Mouse (Mus musculus): ENCODE measurements at regions not wholly inside any gene's neighbourhood (a gene's known extent, or its start where the extent isn't known, plus 50 kb on each side); places are given as distances from the start of the nearest gene placed in this dataset.

DNA sequence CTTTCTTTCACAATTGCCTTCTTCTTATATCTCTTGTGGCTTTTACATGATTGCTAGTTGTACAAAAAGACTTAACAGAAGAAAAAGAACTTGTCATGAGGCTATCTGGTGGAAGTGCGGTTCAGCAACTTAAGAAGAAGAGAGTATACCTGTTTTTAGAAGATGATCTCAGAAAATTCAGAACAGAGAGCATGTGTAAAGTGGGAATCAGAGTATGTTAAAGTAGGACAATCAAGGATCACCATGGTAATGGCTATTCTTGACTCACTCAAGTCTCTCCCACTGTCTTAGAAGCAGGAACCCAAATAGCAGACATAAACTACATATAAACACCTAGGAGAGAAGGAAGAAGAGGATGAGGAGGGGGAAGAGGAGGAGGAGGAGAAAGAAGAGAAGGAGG, 857.9 kb upstream of the Nr2f1 start:
- no peak for DNase-seq

DNA sequence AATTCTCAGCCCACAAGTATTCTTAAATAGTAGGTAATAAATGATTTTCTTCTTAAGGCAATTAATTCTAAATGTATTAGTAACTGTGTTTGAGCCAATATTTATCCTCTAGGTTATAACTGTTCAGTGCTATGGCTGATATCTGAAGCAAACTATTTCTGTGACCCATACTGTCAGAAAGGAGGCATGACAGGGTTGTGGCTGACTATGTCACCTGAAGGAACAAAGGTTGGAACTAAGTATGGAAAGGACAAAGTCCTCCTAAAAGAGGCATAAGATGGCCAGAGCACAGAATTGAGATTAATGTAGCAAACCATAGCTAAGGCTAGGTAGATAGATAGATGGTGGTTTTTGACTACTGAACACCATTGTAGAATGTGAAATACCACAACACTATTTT, 854.9 kb upstream of the Nr2f1 start:
- DNase-seq = no peak

DNA sequence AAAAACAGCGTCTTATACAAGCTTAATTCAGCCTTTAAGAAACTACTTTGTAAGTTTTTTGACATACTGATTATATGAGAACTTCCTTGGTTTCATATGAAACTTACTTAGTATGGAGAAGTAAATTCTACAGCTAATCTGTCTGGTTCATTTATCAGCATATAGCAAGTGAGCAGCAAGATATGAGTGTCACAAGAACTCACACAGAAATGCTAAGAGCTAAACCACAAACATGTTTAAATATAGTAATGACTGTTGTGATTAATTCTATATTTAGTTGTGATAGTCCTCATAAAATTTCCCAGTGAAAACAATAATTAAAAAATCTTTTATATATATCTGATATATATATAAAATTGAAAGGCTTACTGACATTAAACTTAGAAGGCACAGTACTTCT, 853.9 kb upstream of the Nr2f1 start:
- DNase-seq = no peak

DNA sequence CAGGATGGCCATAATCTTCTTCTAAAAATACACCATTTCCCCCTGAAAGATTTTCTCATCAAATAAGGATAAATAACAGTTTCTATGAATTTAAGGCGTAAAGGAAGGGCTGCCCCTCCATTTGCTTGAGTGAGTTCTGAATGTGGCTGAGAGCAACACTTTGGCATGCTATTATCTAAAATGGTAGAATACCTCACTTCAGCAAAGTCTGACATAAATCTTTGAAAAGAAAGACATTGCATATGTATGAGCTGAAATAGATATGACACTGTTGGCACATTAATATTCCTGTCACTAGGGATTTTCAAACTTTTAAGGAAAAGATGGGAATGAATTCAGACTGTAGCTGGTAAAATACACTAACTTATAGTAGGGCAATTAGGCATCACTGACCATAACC, 847.7 kb upstream of the Nr2f1 start:
- no peak for DNase-seq

DNA sequence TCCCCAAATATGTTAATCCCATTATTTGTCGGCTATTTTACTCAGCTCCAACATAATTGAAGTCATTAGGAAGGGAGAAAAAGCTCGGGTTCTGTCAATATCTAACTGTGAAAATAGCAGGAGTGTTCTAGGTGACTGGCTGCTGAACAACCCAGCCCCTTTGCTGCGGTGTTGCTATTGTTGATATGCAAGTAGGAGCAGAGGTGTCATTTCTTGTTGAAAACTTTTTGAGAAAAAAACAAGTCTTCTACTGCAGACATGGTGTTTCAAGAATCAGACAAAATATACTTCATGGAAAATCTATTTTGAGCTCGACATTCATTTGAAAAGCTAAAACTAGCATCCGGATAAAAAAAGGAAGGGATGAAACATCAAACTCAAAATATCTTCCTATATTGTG, 845.1 kb upstream of the Nr2f1 start:
- DNase-seq = no peak

DNA sequence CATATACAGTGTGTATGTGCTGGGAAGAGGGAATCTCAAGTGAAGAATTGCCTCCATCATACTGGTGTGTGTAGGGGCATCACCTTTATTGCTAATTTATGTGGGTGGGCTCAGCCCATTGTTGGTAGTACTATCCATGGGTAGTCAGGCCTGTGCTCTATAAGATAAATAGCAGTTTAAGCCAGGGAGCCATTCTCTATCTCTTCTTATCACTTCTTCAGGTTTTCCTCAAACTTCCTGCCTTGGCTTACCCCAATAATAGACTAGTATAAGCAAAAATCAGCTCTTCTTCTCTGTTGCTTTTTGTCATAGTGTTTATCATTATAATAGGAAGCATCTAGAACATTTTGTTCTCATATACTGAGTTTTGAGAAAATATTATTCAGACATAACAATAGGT, 838.3 kb upstream of the Nr2f1 start:
- DNase-seq = no peak

DNA sequence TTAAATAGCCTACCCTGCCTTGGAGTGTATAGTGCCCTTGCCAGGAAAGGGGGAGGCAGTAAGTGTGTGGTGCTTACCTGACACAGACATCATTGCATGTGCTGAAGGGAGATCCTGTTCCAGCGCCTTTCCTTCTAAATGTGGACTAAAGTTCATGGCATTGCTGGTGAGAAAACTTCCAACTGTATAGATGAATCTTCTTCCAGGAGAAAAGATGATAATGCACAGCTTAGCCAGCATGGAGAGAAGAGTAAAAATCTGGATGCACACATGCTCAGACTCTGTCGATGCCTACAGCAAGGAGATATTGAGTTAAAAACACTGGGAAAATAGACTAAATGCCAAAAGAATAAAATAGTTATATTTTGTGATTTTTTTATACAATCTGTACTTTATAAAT, 835.7 kb upstream of the Nr2f1 start:
- no peak for DNase-seq

DNA sequence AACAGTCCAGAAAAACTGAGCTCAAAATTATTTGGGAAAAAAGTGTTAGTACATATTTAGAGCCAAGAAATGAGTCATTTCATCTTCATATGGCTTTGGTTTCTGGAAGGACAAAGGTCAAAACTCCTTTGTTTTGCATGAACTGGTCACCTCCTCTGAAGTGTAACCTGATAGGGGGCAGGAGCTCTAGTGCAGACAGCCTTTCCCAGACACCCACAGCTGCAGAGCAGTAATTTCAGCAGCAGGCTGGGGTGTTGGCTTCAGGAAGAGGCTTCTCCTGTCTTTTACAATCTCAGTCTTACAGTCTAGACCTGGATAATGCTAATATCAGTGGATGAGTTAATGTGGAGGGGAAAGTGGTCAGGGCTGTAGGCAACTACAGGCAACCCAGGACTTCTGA, 830.4 kb upstream of the Nr2f1 start:
- DNase-seq = peak; percentile 4

DNA sequence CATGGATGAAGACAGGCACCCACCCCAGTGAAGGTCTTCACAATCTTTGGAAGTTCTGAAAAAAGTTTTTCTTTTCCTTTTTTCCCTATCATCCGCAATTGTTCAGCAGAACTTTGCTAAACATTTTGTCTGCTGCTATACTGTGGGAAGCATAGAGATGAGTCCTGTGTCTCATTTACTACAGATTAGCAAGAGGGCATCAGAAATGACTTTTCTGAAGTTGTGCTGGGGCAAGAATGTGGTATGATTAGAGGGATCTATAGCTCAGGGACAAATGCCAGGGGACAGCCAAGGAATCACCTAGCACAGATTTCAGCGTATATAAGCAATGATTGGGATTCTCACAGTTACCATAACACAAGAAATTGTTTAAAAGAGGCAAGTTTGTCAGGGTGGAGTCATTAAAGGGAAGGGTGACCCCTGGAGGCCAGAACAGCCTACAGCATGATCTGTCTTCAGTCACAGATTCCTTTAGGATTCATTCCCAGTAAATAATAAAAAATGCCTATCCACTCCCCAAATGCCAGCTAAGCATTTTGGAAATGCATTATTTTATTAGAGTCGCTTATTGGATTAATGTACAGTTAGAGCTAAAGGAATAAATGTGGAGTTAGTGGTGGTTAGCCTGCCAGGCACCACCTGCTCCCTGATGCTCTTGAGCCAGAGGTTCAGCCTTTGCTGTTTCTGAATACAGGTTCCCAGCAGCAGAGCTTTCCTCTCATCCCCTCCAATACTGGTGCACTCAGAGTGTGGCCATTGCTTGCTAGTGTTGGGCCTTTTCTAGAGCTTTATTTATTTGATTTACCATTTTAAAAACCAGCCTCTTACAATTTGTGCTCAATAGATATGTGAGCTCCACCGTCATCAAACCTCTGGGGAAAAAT, 828.6 kb upstream of the Nr2f1 start:
- DNase-seq = peak; percentile 37

DNA sequence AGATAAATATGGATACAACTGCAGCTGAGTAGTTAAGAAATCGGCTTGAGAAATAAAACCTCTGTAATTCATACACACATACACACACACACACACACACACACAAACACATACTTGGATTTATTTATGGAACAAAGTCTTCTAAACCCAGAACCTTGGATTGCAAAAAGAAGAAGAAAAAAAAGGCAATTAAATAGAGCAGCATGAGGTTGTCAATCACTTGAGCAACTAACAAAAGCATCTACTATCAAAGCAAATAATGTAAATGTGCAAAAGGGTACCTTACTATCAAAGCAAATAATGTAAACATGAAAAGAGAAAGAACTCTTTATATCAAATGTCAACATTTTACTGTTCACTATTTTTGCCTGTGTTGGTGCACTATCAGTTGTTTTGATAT, 826.1 kb upstream of the Nr2f1 start:
- DNase-seq = no peak

DNA sequence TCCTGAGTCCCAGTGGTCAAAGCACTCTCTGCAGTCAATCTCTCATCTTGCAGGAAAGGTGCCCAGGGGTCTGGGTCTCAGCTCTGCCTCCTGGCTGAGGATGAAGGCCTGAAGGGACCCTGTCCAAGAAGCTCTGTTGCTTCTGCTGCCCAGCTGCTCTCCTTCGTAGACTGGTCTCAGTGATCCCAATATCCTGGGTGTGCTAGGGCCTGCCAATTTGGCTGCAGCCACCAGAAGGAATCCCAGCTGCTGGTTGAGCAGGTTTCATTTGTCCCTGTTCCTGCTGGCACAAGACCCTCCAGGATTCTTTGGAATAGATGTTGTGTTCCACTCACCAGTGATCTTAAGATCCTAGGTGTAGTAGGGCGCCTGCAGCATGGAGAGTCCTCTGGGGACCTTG, 818.5 kb upstream of the Nr2f1 start:
- DNase-seq = no peak

DNA sequence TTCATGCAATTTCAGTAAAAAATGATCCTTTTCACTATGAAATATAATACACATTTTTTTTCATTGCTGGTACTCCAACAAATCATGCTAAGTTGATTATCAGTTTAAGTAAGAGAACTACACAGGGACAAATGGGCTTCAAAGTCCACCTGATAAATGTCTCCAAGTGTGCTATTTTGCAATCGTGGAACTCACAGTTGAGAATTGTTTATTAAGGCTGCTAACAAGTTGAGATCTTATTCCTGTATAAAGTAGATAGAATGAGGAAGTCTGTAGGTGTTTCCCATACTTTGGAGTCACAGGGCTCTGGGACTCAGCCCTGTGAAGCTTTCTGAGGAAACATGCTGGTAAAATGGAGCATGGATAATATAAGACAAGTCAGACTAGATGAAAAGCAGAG, 803.8 kb upstream of the Nr2f1 start:
- DNase-seq = no peak

DNA sequence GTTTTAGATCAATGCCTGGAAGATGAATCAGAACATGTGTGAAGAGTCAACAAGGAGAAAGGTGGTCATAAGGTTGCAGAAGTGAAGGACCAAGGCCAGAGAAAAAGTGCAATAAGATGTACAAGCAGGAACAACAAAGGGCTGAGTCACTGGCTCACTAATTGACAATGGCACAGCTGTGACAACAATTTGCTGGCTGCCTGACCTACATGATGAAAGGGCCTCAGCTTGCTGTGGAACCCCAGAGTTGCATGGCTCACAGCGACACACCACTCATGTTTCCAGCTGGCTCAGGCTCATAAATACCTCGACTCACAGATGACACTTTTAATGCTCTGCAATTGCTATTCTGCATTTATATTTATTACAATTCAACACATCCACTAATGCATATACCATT, 799.3 kb upstream of the Nr2f1 start:
- no peak for DNase-seq

DNA sequence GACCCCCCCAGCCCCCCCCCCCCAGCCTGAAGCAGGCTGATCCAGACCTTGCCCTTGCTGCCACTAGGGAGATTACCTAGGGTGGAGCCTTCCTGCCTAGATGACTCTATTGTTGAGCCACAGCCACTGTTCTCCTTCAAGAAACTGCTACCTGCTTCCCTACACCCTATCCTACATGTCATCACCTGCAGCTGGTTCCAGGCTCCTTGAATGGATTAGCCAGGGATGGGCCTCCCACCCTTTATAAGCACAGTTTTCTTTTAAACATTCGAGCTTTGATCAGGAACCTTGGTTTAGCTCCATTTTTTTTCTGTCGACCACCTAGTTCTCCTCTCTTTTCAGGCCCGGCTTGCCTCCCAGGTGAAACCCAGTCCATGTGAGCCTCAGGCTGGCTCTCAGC, 792.8 kb upstream of the Nr2f1 start:
- DNase-seq = no peak

DNA sequence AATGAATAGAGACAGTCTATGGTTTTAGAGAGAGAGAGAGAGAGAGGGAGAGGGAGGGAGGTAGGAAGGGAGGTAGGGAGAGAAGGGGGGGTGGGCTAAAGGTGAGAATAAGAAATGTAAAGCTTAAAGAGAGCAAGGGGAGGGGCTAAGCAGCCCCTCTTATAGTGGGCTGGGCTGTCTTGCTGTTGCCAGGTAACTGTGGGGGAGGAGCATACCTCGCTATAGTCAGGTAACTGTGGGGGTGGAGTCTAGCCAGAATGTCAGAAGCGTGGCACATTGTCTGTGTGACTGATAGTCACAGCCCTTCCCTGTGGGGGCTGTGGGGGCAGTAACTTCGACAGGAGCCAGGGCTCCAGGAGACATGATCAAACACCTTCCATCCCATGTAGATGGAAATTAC, 786.4 kb upstream of the Nr2f1 start:
- no peak for DNase-seq

DNA sequence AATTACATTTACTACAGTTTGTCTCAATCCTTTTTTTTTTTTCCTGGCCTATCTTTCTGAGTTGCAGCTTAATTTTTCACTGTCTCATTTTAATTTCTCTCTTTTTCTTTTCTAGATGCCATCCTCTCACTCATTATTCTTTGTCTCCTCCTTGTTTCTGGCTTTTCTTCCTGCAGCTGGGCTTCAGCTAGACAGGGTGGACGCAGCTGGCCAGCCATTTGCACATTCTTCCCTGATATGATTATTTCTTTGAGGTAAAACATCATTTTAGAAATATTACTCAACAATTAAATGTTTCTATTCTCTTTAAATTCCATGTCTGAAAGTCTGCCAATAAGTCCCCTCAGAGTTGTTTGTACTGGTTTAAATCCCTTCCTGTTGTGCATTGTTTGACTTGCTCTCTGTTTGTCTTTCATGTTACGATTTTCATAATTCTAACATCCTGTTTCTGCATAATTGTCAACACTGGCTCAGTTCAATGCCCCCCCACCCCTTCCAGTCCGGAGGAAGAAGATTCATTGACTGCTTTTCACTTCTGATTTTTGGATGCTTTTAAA, 777.7 kb upstream of the Nr2f1 start:
- DNase-seq = no peak

DNA sequence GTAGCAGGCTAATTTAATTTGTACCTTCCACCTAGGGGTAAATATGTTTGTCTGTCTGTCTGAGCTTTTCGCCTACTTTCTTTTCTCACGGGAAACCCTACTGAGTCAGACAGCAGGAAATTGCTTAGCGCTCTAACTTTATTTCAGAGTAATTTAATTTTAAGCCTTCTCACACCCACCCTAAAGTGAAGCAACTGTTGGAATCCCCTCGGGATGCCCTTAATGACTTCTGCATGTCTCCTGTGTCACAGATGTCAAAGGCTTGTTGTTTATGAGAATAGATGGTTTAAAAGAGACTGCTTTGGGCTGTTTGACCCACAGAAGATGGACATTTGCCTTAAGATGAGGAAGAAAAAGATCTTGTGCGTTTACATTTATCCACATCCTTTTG, 738.8 kb upstream of the Nr2f1 start:
- DNase-seq = peak; percentile 7

DNA sequence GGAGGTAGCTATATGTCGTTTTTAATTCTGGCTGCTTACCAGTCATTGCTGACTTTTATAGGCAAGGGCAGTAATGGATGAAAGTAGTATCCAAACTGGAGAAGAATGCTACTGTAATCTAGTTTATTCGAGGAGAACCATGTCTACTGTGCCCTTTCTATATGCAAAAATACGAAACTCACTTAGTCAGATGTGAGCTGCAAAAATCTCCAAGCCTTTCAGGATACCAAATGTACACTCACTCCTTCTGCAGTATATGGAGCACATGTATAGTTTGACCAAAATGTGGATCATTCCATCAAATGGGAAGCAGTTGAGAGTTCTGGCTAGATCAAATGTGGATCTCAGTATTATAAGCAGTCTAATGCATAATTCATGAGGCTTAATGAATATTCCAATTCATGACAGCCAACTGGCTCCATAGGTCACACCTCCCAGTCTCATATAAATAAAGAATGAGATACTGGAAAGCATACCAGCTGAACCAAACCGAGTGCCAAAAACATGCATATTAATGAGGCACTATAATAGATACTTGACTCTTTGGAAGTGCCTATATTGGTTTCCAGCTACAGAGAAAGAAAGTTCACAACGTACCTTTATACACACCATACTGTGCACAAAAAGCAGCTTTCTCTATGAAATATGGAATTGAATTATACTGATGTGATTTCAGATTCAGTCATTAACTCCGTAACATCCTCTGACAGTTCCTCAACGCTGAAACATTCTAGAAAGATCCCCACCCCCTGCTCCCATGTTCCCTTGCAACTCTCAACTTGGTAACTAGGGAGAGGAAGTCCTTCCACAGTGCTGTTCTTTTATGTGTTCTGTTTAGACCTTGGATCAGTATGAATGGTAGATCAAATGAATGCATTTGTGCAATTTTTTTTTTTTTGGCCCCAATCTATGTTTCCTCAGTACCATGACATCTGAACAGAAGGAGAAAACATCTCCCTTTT, 738.1 kb upstream of the Nr2f1 start:
- no peak for DNase-seq

DNA sequence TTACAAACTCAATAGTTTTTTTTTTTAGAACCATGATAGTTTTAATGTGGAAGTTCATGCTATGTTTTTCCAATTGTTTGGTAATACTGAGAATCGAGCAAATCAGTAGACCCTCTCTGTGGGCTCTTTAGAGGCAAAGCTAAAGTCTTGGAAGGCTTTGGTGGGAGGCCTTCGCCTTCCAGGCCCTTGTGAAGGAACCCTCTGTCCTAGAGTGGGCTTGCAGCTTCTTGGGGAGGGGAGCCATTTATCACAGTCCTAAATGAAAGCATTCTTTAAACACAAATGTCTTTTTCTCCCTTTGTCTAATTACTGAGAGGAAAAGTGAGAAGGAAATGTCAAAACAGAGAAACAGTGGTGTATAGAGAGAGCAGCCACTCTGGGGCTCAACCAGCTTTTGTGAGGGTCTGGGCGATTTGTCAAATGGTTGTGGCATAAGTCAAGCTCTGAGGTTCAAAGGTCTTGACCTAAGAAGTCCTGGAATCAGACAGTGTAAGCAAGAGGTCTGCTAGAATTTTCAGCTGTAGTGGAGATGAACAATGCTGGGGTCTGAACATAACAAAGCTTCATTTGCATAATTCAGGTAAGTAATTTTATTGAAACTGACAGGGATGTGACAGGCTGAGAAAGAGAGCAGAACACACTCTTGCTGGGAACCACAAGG, 736.6 kb upstream of the Nr2f1 start:
- no peak for DNase-seq

DNA sequence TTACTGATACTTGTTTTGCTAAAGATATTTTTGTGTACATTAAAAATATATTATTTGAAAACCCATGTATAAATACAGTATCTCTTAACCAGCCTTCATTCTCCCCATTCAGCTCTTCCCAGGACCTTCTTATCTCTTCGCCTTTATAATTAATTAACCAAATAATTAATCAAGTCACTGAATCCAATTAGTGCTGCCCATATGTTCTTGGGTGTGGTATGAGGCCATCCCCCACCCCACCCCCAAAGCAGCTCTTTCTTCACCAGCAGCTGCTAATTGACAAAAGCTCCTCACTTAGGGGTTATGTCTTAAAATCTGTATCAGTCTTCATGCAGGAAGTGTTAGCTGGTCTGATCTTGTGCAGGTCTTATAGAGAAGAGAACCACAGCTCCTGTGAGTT, 728.8 kb upstream of the Nr2f1 start:
- no peak for DNase-seq

DNA sequence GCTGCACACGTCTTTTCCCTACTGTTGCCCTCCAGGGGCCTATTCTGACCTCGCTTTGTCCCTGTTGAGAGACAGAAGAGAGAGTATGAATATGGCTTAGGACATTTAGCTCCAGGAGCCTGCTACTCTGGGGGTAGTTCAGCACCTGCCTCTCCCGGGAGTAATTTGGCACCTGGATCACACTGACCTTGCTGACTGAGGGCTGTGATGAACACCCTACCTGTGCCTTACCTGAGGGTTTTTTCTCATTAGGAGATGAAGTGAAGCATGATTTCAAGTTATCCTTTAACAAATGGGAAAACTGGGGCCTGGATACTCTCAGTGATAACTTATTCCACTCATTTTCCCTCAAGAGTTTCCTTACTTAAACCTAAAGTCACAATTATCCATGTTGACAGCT, 721.2 kb upstream of the Nr2f1 start:
- DNase-seq = peak; percentile 8

DNA sequence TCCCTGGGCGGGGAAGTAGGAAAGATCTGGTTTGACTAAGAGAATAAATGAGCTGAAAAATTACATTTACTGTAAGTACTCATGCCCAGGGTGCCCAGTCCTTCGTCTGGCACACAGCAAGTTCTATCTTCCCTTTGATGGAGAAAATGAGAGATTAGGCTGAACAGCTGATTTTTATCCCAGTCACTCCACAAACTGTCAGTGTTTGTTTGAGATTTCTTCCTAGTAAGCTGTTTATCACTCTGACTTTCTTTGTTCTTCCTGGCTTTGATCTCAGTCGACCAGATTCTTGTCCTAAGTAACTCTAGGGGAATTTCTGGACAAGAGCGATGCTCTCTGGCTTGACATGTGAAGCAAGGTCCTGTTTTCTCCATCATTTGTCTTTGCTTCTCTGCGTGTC, 710.3 kb upstream of the Nr2f1 start:
- no peak for DNase-seq

DNA sequence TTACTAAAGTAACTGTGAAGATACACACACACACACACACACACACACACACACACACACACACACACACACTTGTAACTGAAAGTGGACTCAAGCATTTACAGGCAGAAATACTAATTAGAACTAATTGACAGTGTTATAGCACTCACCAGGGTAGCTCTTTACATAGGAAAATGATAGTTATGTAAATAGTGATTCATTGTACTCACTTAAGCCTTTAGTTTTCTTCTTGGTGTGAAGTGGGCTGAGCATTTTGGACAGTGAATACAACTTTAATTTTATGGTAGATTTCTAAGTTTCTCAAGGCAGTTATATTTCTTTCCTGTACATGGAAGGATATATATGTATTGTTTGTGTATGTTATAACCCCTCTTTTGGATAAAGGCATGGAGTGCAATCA, 704.5 kb upstream of the Nr2f1 start:
- no peak for DNase-seq

All from kidney, postnatal 14 days (tissue).